Mouse (Mus musculus) fat pad, adult 2 months (tissue): ENCODE measurements around the gene Tpp1.

Experiments used
- DNase-seq: peaks from one replicate; pipeline ENCODE4 v3.0.0-alpha.2; 2011; ENCODE audit warnings: low read depth, low spot score; ENCODE audit errors: extremely low read depth

The Tpp1 gene

DNA sequence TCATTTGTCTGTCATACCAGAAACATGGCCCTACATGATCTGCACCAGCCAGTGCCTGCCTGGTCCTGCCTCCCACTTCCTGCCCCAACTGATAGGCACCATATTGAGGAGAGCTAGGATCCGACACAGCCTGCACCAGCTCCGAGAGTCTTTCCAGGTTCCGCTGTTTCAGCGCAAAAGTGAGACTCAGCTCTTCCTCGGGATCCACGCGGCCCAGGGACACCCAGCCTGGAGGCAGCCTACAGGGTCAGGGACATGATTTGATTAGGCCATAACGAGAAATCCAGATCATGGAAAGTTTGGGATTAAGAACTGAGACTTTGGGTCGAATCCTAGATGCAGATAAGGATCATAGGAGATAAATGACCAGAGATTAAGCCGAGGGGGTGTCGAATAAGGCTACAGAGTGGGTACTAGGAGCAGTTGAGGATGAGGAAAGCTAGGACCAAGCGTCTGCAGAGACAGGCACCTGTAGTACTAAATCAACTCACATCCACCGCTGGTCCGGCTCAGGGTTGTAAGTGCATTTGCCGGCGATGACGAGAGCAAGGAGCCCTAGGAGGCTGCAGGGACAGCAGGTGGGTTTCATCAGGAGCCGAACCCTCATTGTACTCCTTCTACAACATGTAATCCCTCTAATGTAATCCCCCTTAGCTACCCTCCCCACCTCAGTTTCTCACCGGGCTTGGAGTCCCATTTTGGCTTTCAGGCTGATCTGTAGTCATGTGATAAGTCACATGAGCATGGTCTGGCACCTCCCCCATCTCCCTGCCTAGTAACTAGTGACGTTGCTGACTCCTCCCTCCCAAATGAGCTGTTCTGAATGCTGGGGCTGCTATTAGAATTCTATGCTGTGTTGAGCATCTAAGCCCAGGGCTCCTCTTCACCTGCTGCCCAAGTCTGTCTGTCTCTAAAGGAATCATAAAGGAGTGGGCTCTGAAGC lies at the start of gene Tpp1:
Tpp1 (minus strand) TSS at position 745 of the 943 bp plus-strand sequence.
- DNase-seq = no peak

DNA sequence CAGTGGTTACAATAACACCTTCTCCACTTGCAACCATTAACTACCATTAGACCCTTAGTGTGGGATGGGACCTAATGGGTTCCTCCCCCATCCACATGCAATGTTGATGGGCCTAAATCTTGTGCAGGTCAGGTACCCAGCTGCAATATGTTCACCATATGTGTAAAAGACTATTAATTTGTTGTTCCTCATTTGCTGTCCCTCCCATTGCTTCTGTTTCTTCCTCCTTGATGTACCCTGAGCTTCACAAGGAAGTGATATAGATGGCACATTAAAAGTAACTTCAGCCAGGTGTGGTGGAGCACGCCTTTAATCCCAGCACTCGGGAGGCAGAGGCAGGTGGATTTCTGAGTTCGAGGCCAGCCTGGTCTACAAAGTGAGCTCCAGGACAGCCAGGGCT lies 44.9 kb upstream of the Tpp1 start:
- DNase-seq = no peak

DNA sequence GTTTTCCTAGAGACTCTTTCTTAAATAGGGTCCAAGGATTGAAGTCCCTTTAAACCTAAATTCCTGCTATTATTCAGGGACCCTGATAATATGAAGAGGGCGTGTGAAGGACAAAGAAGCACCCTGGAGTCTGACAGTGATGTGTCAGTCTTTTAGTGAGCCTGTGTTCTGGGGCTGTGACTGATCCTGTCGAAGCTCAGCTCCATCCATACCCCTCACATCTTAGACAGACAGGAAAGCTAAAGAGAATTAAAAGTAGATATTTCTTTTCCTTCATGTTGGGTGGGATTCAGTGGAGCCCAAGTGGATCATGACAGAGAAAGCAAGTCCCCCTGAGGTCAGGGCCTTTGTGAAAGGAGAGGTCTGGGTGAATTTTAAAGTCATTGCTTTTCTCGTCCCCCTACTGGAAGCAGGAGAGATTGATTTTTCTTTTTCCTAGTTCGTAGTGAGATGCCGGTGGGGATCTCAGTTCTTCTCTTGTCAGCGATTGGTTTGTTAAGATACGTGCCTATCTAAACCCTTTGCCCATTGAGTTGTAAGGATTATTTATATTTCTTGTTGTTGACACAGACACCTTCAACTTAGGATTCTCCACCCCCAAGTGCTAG lies 43.8 kb upstream of the Tpp1 start:
- no peak for DNase-seq

DNA sequence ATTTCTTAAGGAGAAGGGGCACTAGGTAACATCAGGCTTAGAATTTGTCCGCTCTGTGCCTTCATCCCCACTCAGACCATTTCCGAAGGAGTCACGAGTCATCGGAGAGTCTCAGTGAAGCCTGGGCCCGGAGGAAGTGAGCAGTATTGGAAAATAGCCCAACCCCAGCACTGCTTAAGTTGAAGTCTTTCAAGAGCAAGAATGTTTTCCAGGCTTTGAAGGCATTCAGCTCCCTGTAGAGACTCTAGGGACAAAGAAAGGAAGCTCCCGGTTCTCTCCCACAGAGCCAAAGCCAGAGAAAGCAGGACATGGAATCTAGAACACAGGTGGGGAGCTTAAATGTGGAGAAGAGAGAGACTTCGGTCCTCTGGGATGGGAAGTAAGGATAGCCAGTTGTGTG lies 41.7 kb upstream of the Tpp1 start:
- no peak for DNase-seq

DNA sequence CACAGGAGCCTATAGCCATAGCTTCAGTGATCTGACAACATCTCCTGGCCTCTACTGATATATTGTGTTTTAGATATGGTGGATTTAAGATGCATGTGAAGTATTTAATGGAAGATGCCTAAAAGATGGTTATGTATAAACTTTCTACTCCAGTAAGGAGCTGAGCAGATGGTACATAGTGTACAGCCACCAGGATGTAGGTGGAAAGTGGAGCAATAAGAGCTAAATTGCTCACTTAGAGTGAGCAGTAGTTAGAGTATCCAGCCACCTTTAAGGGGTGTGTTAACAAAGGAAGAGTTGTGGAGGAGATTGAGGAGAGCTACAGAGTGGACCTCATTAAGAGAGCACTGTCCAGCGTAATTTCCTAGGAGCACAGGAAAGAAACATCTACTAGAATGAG lies 39.1 kb upstream of the Tpp1 start:
- no peak for DNase-seq

DNA sequence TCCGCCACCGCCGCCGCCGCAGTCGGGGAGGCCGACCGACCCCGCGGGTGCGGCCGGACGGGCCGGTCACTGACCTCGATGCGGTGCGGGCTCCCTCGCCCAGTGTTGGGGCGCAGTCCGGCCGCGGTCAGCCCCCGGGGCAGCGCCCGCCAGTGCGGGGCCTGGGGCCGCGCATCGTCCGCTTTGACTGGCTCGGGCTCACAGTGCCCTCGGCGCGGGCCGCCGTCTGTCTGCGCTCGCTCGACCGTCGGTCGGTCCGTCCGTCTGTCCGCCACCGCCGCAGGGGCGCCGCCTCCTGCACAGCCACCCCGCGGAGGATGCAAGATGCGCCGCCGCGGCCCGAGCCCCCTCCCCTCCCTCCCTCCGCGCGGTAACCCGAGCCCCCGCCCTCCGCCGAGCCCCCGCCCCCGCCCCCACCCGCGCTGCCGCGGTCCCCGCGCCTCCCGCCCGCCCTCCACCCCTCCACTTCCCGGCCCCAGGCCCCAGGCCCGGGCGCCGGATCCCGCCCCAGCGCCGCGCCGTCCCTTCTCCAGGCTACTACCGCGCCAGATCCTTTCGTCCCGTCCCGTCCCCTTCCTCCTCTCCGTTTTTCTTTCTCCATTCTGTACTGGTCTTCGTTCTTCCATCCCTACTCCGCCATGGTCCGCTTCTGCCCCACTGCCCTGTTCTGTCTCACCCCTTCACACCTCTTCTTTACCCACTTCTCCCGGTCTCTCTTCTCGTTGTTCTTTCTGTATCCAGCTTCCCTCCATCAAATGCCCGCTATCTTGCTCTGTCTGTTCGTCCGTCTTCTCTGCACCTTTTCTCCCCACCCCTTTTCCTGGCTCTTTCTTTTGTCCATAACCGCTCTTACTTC lies 35.5 kb upstream of the Tpp1 start, which contains the start of gene Dchs1:
Dchs1 (minus strand) TSS at position 370 of the 856 bp plus-strand sequence.
- DNase-seq = no peak

DNA sequence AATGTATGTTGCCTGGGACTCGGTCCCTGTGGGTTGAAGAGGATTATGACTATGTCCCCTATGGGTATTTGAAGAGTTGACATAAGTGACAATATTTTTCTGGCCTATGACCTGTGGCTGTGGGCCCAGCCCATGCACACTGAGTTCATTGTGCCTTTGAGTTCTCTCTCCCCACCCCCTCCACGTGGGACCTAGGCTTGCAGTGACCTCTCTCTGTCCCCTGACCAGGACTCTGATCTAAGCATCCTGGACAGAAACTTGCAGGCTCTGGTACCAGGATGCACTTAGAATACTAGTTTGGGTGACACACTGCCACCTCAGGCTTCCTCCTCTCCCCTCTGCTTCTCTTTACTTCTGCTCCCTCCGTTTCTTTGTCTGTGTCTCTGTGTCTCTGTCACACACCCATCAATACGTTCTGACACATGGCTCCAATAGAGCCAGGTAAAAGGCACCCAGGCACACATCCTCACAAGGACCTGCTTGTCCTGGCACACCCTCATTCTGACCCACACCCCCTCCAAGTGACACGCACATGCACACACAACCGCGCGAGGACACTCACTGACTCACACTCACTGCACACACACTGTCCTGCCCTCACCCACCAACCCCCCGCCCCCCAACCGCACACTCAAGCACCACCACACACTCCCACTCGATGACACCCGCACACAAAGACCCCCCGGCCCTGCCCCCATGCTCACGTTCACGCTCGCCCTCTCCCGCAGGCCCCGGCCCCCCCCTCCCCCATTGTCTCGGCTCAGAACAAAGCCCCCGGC lies 34.7 kb upstream of the Tpp1 start:
- DNase-seq = no peak

DNA sequence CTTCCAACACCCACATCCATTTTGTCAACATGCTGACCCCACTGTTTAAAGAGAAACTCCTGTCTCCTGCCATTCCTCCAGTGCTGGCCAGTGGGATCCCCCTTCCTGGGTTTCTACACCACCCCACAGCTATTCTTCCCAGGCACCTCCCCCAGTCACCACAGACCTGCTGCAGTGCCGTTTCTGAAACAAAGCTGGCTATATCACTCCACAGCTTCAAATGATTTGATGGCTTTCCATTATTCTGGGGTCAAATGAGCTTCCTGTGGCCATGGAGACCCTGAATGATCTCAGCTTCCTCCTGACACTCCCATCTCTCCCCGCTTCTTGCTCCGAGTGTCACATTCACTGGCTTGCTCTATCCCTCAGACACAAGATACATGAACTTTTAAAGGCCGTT lies 32.5 kb upstream of the Tpp1 start:
- no peak for DNase-seq

DNA sequence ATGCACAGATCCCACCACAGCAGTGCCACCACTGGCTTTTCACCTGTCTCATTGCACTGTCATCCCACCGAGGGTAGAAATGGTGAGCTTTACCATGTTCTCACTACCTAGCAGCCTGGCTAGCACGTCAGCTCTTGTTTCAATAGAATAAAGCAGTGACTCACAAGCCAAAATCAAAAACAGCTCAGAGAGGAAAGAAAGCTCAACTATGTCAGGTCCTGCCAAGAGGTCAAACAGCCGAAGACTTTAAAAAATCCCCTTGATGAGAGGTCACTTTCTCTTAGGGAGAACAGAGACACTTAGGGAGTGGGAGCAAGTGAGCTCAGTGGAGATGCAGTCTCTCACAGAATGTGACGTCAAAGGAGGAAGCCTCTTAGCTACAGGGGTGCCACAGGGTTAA lies 31.8 kb upstream of the Tpp1 start:
- no peak for DNase-seq

DNA sequence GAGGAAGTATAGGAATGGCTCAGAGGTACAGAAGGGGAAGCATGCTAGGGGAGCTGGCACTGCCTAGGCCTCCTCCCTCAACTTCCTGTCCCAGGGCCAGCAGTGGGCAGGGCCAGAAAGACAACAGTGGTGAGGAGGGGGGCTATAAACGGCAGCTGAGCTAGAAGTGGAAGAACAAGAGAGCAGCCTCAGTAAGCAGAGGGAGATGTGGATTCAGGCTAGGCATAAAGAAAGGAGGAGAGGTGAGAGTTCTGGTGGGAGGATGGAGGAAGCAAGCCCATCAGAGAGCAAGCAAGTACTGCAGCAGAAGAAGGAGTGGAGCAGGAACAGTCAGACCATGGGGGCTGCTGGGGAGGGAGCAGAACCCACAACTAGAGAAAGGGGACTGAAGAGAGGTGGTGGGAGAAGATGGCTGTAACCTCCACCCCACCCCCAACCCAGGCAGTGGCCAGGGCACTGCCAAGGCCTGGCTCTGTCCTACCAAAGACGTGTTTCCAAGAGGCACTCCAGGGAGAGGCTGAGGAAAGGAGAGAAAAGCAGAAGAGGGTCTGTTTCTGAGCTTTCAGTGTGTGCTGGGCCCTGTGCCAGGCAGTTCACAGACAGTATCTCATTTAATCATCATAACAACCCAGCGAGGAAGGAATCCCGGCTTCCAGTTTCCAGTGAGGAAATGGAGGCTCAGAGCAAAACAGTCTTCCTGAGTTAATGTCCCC lies 26.7 kb upstream of the Tpp1 start:
- DNase-seq = no peak

DNA sequence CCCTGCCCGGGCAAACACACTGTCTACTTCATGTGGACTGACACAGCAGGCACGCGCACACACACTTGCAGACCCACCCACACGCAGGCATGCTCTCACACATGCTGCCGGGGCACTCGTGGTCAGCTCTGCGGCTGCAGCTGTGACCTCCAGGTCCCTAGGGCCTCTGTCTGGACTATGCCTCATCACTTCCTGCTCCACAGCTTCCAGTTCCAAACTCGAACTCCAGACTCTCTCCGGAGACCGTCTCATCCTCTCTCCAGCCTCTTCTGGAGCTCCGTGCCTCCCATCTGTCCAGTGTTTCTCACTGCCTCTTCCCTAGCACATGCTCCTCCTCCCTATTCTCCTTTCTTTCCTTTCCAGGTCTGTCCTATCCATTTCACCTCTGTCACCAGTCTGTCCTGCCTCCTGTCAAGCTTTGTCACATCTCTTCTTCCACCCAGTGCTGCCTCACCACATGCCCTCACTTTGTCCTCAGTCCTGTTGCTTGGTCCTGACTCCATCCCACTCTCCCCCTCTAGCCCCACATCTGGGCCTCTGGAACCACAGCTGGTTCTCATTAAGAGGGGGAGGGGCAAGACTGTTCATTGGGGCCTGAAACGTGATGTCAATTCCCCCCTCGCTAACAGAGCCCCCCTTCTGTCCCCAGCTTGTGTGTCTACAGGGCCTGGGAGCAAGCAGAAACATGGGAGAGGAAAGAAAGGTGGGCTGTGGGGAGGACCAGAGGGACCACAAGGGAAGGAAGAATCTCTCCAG lies 25.9 kb upstream of the Tpp1 start:
- no peak for DNase-seq

DNA sequence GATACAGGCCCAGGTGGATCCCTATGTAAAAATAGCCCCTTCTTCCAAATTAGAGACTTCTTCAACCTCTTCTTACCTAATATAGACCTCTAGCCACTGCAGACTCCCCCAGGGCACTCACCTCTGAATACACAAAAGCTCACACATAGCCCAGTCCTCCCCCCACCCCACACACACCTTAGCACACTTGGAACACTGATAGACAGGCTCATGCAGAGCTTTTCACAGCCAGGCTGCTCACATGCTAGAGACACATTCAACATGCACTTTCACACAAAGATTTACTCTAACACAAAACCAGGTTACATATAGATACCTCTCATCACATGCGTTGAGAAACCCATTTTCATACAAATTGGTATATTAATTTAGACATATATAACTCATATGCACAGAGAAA lies 25.3 kb upstream of the Tpp1 start:
- DNase-seq = no peak

DNA sequence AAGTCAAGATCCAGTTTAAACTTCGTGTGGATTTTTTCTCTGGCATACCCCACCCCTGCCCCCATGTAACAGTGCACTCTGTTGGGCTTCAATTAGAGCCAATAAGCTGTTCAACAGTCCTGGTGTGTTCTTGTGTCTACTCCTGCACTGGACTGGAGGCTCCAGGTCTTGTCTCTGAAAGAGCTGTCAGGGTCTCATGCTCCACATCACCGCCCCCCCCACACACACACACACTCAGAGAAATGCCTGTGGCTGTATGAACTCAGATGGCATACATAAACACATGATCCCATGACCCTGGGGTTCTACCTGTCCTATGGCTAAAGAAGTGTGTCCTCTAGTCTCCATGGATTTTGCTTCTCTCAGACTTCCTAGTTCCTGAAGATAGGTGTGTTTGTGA lies 24.0 kb upstream of the Tpp1 start:
- no peak for DNase-seq

DNA sequence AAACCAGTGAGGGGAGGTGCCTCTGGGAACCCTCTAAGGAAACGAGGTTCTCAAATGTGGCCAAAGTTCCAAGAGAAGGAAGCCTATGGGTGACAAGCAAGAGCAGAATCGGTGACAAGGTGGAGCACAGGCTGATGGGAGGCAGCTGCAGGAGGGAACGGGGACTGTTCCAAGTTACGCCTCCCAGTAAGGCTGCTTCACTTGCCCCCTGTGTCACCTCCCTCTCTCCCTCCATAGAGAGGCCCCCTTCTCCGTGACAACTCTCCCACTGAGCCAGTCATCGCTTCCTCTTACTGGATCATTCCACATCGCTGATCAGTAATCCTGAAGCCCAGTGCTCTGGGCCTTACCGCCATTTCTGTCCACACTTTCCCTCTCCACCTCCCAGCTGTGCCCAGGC lies 22.6 kb upstream of the Tpp1 start:
- DNase-seq = no peak

DNA sequence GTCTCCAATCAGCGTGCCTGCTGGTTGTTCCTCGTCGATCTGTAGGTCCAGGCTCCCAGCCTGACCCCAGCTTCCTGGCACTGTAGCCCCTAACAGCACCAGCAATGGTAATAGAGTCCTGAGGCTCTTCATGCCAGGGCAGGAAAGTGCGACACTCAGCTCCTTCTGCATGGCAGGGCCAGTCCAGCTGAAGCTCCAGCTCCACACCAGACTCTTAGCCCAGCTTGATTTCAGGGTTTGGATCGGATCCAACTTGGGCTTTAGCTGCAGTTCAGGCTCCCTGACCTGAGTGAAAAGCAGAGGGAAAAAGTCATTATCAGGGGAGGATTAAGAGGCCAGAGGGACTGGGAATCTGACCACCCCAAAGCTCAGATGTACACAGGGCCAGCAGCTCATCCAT lies 21.0 kb upstream of the Tpp1 start:
- no peak for DNase-seq

DNA sequence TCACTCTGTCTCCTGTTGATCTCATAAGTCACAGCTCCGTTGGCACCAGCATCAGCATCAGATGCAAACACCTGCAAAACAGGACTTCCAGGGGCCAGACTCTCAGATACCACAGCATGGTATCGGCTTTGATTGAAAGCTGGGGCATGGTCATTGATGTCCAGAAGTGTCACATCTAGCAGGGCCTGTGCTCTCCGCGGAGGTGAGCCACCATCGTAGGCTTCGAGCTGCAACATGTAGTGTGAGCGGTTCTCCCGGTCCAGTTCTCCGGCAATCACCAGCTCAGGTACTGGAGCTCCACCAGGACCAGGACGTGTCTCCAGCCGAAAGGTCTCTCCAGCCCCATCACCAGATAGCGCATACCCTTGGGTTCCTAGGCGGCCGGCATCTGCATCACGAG lies 20.3 kb upstream of the Tpp1 start:
- no peak for DNase-seq

DNA sequence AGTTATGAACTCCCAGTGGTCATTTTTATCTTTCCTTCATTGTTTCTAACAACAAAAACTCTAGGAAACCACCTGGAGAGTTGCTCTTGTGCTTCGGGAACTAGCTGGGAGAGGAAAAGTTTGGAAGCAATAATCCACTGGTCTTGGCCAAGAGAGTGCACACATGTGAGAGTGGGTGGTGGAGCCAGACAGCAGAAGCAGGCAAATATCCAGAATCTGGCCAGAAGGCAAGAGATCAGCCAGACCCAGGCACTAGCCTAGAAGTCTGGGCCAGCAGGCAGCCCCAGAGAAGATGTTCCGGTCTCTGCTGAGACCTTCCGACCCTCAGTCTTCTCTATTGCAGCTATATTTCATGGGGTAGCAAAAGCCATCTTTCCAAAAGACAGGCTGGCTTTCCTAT lies 17.9 kb upstream of the Tpp1 start:
- no peak for DNase-seq

DNA sequence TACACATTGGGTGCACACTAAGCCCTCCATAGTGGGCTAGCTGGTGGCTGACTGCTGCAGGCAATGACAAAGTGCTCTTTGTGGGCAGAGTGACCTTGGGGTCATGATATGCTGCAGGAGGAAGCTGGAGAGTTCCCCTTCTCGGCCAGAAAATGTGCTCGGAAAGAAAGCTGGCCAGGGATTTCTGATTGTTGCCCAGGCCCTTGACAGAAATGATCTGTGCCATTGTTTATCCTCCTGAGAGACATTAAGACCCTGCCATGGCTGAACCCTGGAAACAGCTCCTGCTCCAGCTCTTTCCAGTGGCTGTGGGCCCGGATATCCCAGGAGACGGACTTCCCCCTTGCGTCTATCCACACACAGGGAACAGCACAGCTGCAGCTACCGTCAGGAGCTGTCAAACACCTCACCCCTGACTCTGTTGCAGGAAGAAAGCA lies 15.7 kb upstream of the Tpp1 start:
- DNase-seq = no peak

DNA sequence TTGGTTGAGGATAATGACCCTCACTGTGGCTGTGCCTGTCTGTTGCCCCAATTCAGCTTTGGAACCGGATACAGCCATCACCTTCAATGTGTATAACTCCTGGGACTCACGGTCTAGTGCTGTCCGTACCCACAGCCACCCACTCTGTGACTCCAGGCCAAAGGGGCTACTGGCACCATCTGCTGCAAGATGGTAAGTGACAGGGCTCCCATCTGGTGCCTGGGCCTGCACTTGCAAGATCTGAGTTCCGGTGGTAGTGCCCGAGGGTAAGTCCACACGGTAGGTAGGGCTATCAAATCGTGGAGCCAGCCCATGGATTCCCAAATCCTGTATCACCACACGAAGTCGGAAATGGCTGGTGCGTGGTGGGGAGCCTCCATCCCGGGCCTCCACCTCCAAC lies 12.3 kb upstream of the Tpp1 start:
- DNase-seq = no peak
